Mouse (Mus musculus) cerebellum, postnatal 10 days (tissue): ENCODE measurements around the gene Mafb.

ENCODE experiments used
- DNase-seq, 2 experiments: peaks; one replicate each; pipeline ENCODE4 v3.0.0; 2021; ENCODE audit warnings: mixed read lengths in 2 of 2

Gene Mafb

GRCm38 (mm10) chr2:160321829-160322228, 45.0 kb downstream of the Mafb start:
- DNase-seq, result no peak

DNA sequence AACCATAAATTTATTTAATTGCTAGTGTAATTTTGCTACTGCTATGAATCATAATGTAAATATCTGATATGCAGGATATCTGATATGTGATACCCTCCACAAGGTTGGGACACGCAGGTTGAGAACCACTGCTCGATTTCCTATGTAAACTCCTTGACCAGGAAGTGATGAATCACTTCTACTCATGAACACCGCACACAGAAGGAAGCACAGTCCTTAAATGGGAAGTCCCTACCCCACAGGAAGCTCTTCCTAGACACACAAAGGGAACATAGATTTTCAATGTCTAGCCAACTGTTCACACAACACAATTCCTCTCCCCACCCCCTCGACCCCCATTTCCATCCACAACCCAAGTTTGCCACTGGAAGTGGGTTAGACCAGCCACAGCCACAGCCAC, 48.6 kb downstream of the Mafb start:
- DNase-seq, result no peak
